29 mouse cellular contexts compared by ENCODE assay signal in genomic region chr2:179790684-179791083, GRCm38 (mm10).
DNase-seq lines count a peak whose midpoint lies in the region; ATAC-seq and TF ChIP-seq lines count a peak whose summit lies in the region.
"Had no signal": no experiment of that assay in that cellular context is flagged by ENCODE, and none has a peak within 500 bp of the region (broad histone marks: within the 10 kb centered on the region; RNA-seq: fewer than 3 reads in every experiment).

No protein-coding gene starts in this region.

- no peak for ATAC-seq in forebrain, embryonic 11.5 days (replicated peaks; ENCODE audit: low FRiP score)
- no peak for ATAC-seq in midbrain, embryonic 15.5 days (replicated peaks)
- ATAC-seq in midbrain, postnatal 0 days (ENCODE audit: low FRiP score), result no peak
- peak; percentile 10; the same call in 1 of the 2 replicates for ATAC-seq in forebrain, embryonic 16.5 days
- no peak for ATAC-seq in intestine, postnatal 0 days
- ATAC-seq: activated CD4-positive, CD25-positive, alpha-beta regulatory T cell, adult 4 months had no signal

- H3K4me3 ChIP-seq in forebrain, embryonic 10.5 days, result no peak overlapping the region
- no peak overlapping the region for H3K4me3 ChIP-seq in forebrain, embryonic 11.5 days (ENCODE audit: low read depth, low read length)
- H3K4me3 ChIP-seq in midbrain, embryonic 15.5 days, result no peak overlapping the region
- no peak overlapping the region for H3K4me3 ChIP-seq in midbrain, postnatal 0 days (ENCODE audit: low read depth, low read length)
- no peak overlapping the region for H3K4me3 ChIP-seq in forebrain, embryonic 16.5 days (replicated peaks; ENCODE audit: low read length)
- H3K4me3 ChIP-seq in intestine, postnatal 0 days (ENCODE audit: low read depth, low read length), result no peak overlapping the region
- H3K4me3 ChIP-seq: embryonic facial prominence, embryonic 10.5 days; embryonic facial prominence, embryonic 13.5 days; erythroblast, embryonic 14.5 days; gastrocnemius, adult 2 months; heart, embryonic 12.5 days; heart, embryonic 15.5 days; hindbrain, embryonic 10.5 days; hindbrain, embryonic 13.5 days had no signal

- WGBS in forebrain, embryonic 10.5 days, result 83% methylated on average over 3 of the region's 3 CpGs
- 58% methylated on average over 3 of the region's 3 CpGs for WGBS in forebrain, embryonic 11.5 days
- WGBS in midbrain, embryonic 15.5 days, result 31% methylated on average over 3 of the region's 3 CpGs
- 38% methylated on average over 3 of the region's 3 CpGs for WGBS in midbrain, postnatal 0 days
- whole genome bisulfite sequencing in forebrain, embryonic 16.5 days, result 19% methylated on average over 3 of the region's 3 CpGs
- WGBS in intestine, postnatal 0 days, result 56% methylated on average over 3 of the region's 3 CpGs

- H3K9ac ChIP-seq in forebrain, embryonic 11.5 days (ENCODE audit: low read length), result no peak overlapping the region
- no peak overlapping the region for H3K9ac ChIP-seq in midbrain, embryonic 15.5 days
- no peak overlapping the region for H3K9ac ChIP-seq in midbrain, postnatal 0 days (replicated peaks; ENCODE audit: low read length, poor library complexity, severe bottlenecking)
- H3K9ac ChIP-seq in forebrain, embryonic 16.5 days (replicated peaks; ENCODE audit: low read depth, low read length), result no peak overlapping the region
- no peak overlapping the region for H3K9ac ChIP-seq in intestine, postnatal 0 days (ENCODE audit: low read depth, low read length)
- H3K9ac ChIP-seq: embryonic facial prominence, embryonic 13.5 days; heart, embryonic 12.5 days; heart, embryonic 15.5 days; hindbrain, embryonic 13.5 days had no signal

- intact Hi-C loops in left cerebral cortex, postnatal 4 days (cut with DNase I), result no loop called here

- DNase-seq in forebrain, embryonic 10.5 days (ENCODE audit: extremely low spot score, low spot score), result no peak
- no peak for DNase-seq in forebrain, embryonic 11.5 days (ENCODE audit: low spot score)
- DNase-seq in midbrain, postnatal 0 days (ENCODE audit: low spot score), result no peak
- DNase-seq in left cerebral cortex, postnatal 4 days, result no peak
- DNase-seq in adrenal gland, postnatal 10 days, result no peak
- DNase-seq: adrenal gland, adult 8-10 months; adrenal gland, postnatal 36 days; cerebellum, adult 11-12 months; cerebellum, adult 8-10 months; cerebellum, postnatal 10 days; cerebellum, postnatal 36 days; embryo, embryonic 11 days; gastrocnemius, adult 2 months; gastrocnemius, postnatal 25 days; heart, adult 18-20 months; heart, postnatal 10 days; heart, postnatal 36 days; kidney, adult 11 months had no signal

- no peak overlapping the region for H3K4me2 ChIP-seq in forebrain, embryonic 11.5 days (ENCODE audit: low read depth, low read length, severe bottlenecking)
- H3K4me2 ChIP-seq in midbrain, embryonic 15.5 days, result no peak overlapping the region
- no peak overlapping the region for H3K4me2 ChIP-seq in midbrain, postnatal 0 days (ENCODE audit: low read depth, low read length, poor library complexity, severe bottlenecking)
- H3K4me2 ChIP-seq in forebrain, embryonic 16.5 days (ENCODE audit: low read length), result no peak overlapping the region
- H3K4me2 ChIP-seq in intestine, postnatal 0 days (replicated peaks; ENCODE audit: low read depth), result no peak overlapping the region
- H3K4me2 ChIP-seq: embryonic facial prominence, embryonic 13.5 days; heart, embryonic 12.5 days; heart, embryonic 15.5 days; hindbrain, embryonic 13.5 days had no signal

- H3K27me3 ChIP-seq in forebrain, embryonic 10.5 days (ENCODE audit: poor library complexity, severe bottlenecking), result no peaks in the 10 kb centered on the region
- no peaks in the 10 kb centered on the region for H3K27me3 ChIP-seq in forebrain, embryonic 11.5 days (ENCODE audit: control insufficient read depth, insufficient read depth, low read length)
- no peaks in the 10 kb centered on the region for H3K27me3 ChIP-seq in midbrain, embryonic 15.5 days (replicated peaks)
- H3K27me3 ChIP-seq in midbrain, postnatal 0 days (ENCODE audit: insufficient read depth, low read length), result no peaks in the 10 kb centered on the region
- no peaks in the 10 kb centered on the region for H3K27me3 ChIP-seq in forebrain, embryonic 16.5 days (replicated peaks; ENCODE audit: control insufficient read depth, insufficient read depth, low read length)
- H3K27me3 ChIP-seq in intestine, postnatal 0 days (replicated peaks; ENCODE audit: control insufficient read depth, insufficient read depth, low read length), result no peaks in the 10 kb centered on the region
- H3K27me3 ChIP-seq: heart, embryonic 12.5 days; heart, embryonic 15.5 days had no signal

- peaks cover 79% of the 10 kb centered on the region for H3K4me1 ChIP-seq in forebrain, embryonic 10.5 days
- peaks cover 32% of the 10 kb centered on the region for H3K4me1 ChIP-seq in forebrain, embryonic 11.5 days (replicated peaks; ENCODE audit: control insufficient read depth, insufficient read depth, low read length)
- H3K4me1 ChIP-seq in midbrain, embryonic 15.5 days, result peaks cover 43% of the 10 kb centered on the region
- 0 out of 2 replicates have a peak, but pooled peaks cover 9% of the 10 kb centered on the region for H3K4me1 ChIP-seq in midbrain, postnatal 0 days (ENCODE audit: insufficient read depth, low read length)
- H3K4me1 ChIP-seq in forebrain, embryonic 16.5 days (replicated peaks; ENCODE audit: control insufficient read depth, insufficient read depth, low read length), result peaks cover 40% of the 10 kb centered on the region
- H3K4me1 ChIP-seq in intestine, postnatal 0 days (replicated peaks; ENCODE audit: control insufficient read depth, insufficient read depth, low read length), result no peaks in the 10 kb centered on the region

- no peaks in the 10 kb centered on the region for H3K36me3 ChIP-seq in forebrain, embryonic 10.5 days (replicated peaks)
- H3K36me3 ChIP-seq in forebrain, embryonic 11.5 days (ENCODE audit: control insufficient read depth, insufficient read depth, low read length), result no peaks in the 10 kb centered on the region
- no peaks in the 10 kb centered on the region for H3K36me3 ChIP-seq in midbrain, embryonic 15.5 days (replicated peaks)
- H3K36me3 ChIP-seq in midbrain, postnatal 0 days (ENCODE audit: insufficient read depth, low read length), result no peaks in the 10 kb centered on the region
- H3K36me3 ChIP-seq in forebrain, embryonic 16.5 days (ENCODE audit: control insufficient read depth, insufficient read depth), result no peaks in the 10 kb centered on the region
- H3K36me3 ChIP-seq in intestine, postnatal 0 days (ENCODE audit: control insufficient read depth, insufficient read depth), result no peaks in the 10 kb centered on the region
- H3K36me3 ChIP-seq: embryonic facial prominence, embryonic 10.5 days; embryonic facial prominence, embryonic 13.5 days; heart, embryonic 12.5 days; heart, embryonic 15.5 days; hindbrain, embryonic 10.5 days; hindbrain, embryonic 13.5 days had no signal

- no peaks in the 10 kb centered on the region for H3K9me3 ChIP-seq in forebrain, embryonic 10.5 days
- no peaks in the 10 kb centered on the region for H3K9me3 ChIP-seq in forebrain, embryonic 11.5 days (ENCODE audit: control insufficient read depth, low read length)
- no peaks in the 10 kb centered on the region for H3K9me3 ChIP-seq in midbrain, embryonic 15.5 days
- no peaks in the 10 kb centered on the region for H3K9me3 ChIP-seq in midbrain, postnatal 0 days (ENCODE audit: low read length)
- no peaks in the 10 kb centered on the region for H3K9me3 ChIP-seq in forebrain, embryonic 16.5 days (ENCODE audit: control insufficient read depth, low read length)
- H3K9me3 ChIP-seq in intestine, postnatal 0 days (ENCODE audit: control insufficient read depth), result no peaks in the 10 kb centered on the region
- H3K9me3 ChIP-seq: embryonic facial prominence, embryonic 10.5 days; embryonic facial prominence, embryonic 13.5 days; heart, embryonic 12.5 days; heart, embryonic 15.5 days; hindbrain, embryonic 10.5 days; hindbrain, embryonic 13.5 days had no signal

- peak overlapping the region; percentile 77; the same call in 1 of the 2 replicates for H3K27ac ChIP-seq in forebrain, embryonic 10.5 days
- no peak overlapping the region for H3K27ac ChIP-seq in forebrain, embryonic 11.5 days (ENCODE audit: low read depth, low read length)
- H3K27ac ChIP-seq in midbrain, embryonic 15.5 days, result 0 out of 2 replicates have a peak overlapping the region, but pooled peaks have one; percentile 2
- H3K27ac ChIP-seq in midbrain, postnatal 0 days (ENCODE audit: low read depth, low read length), result no peak overlapping the region
- H3K27ac ChIP-seq in forebrain, embryonic 16.5 days (ENCODE audit: low read length), result no peak overlapping the region
- no peak overlapping the region for H3K27ac ChIP-seq in intestine, postnatal 0 days (ENCODE audit: low read depth, low read length)
- H3K27ac ChIP-seq: embryonic facial prominence, embryonic 10.5 days; embryonic facial prominence, embryonic 13.5 days; gastrocnemius, adult 2 months; heart, embryonic 15.5 days; hindbrain, embryonic 10.5 days; hindbrain, embryonic 13.5 days had no signal

- TF ChIP-seq CTCF in midbrain, postnatal 0 days (IDR thresholded peaks at IDR 0.05), result no peak
- no peak for TF ChIP-seq CTCF in intestine, postnatal 0 days (IDR thresholded peaks at IDR 0.05; ENCODE audit: low read depth)

Comparison
In these comparisons a context has a peak if more than half of its experiments do, and no peak if none do; other contexts are left out.
1. H3K27ac ChIP-seq: peak in forebrain, embryonic 10.5 days (single experiment) and midbrain, embryonic 15.5 days (single experiment); none in forebrain, embryonic 11.5 days (single experiment), midbrain, postnatal 0 days (single experiment), forebrain, embryonic 16.5 days (single experiment) and intestine, postnatal 0 days (single experiment).